Mouse (Mus musculus): ENCODE data around the gene Vstm5. TPM values are rescaled to one million over a fixed set of nuclear protein-coding genes. Genes with fewer than 3 reads are reported as not detected.
"Not testable (repeated sequence)": the region's sequence is repeated elsewhere in the genome, so short reads cannot be mapped to it uniquely, and the experiment has no call there.

Vstm5 gene
- polyA plus RNA-seq (2014; fragmentation: Nextera tagmentation; extraction: Ambion mirVana): 1.9 and 2.0 TPM in 2 replicates

- ATAC-seq (ENCODE audit: low FRiP score) (peak; percentile 89), DNase-seq (ENCODE audit: low spot score, missing footprints) (peak; percentile 96)
- peak within 1 kb of the TSS; percentile 40 for H3K4me3 ChIP-seq (ENCODE audit: low read depth, low read length)
- 0 out of 2 replicates have a peak, but pooled peaks cover 2% of the 10 kb centered on the region for H3K4me1 ChIP-seq (ENCODE audit: control insufficient read depth, insufficient read depth, low read length)
- H3K9me3 ChIP-seq (ENCODE audit: control insufficient read depth, low read length): no peaks in the 10 kb centered on the region
- no peaks in the 10 kb centered on the region for H3K36me3 ChIP-seq (ENCODE audit: control insufficient read depth, insufficient read depth, low read length)
- 5% methylated on average over 35 of the region's 35 CpGs for WGBS
- H3K4me2 ChIP-seq: peak within 1 kb of the TSS; percentile 78
- peak within 1 kb of the TSS; percentile 68 for H3K9ac ChIP-seq (ENCODE audit: low read length)
- H3K27me3 ChIP-seq (ENCODE audit: control insufficient read depth, insufficient read depth, low read length): no peaks in the 10 kb centered on the region
- H3K27ac ChIP-seq (ENCODE audit: low read depth, low read length): no peak within 1 kb of the TSS
Measured at GRCm38 (mm10) chr9:15239042-15239925, at the start of gene Vstm5. Vstm5 (plus strand) TSS chr9:15239045.

GRCm38 (mm10) chr9:15194806-15195205 lies 44.0 kb upstream of the Vstm5 start:
- ATAC-seq (ENCODE audit: low FRiP score); DNase-seq (ENCODE audit: low spot score, missing footprints): not testable (repeated sequence)
- WGBS: 88% methylated on average over 10 of the region's 10 CpGs

GRCm38 (mm10) chr9:15206631-15207030 lies 32.2 kb upstream of the Vstm5 start:
- Histone ChIP-seq H3K36me3 (ENCODE audit: control insufficient read depth, insufficient read depth, low read length) (no peaks in the 10 kb centered on the region), H3K4me2 (no peak overlapping the region), H3K27me3 (ENCODE audit: control insufficient read depth, insufficient read depth, low read length) (no peaks in the 10 kb centered on the region), H3K4me3 (ENCODE audit: low read depth, low read length) (no peak overlapping the region), H3K27ac (ENCODE audit: low read depth, low read length) (no peak overlapping the region), H3K4me1 (ENCODE audit: control insufficient read depth, insufficient read depth, low read length) (no peaks in the 10 kb centered on the region), H3K9me3 (ENCODE audit: control insufficient read depth, low read length) (no peaks in the 10 kb centered on the region), H3K9ac (ENCODE audit: low read length) (no peak overlapping the region)
- ATAC-seq (ENCODE audit: low FRiP score) (no peak), DNase-seq (ENCODE audit: low spot score, missing footprints) (no peak)
- WGBS: 88% methylated on average over 4 of the region's 4 CpGs

More at GRCm38 (mm10) chr9:15194806-15195205, 44.0 kb upstream of the Vstm5 start:
- H3K4me1 ChIP-seq (ENCODE audit: control insufficient read depth, insufficient read depth, low read length); H3K4me2 ChIP-seq; H3K27me3 ChIP-seq (ENCODE audit: control insufficient read depth, insufficient read depth, low read length); H3K9ac ChIP-seq (ENCODE audit: low read length); H3K36me3 ChIP-seq (ENCODE audit: control insufficient read depth, insufficient read depth, low read length); H3K4me3 ChIP-seq (ENCODE audit: low read depth, low read length); H3K9me3 ChIP-seq (ENCODE audit: control insufficient read depth, low read length); H3K27ac ChIP-seq (ENCODE audit: low read depth, low read length): not testable (repeated sequence)

- DNase-seq (ENCODE audit: low spot score, missing footprints): no peak
- no peaks in the 10 kb centered on the region for H3K36me3 ChIP-seq (ENCODE audit: control insufficient read depth, insufficient read depth, low read length)
- H3K27me3 ChIP-seq (ENCODE audit: control insufficient read depth, insufficient read depth, low read length): no peaks in the 10 kb centered on the region
- ATAC-seq (ENCODE audit: low FRiP score): no peak
- H3K9me3 ChIP-seq (ENCODE audit: control insufficient read depth, low read length): no peaks in the 10 kb centered on the region
- H3K4me3 ChIP-seq (ENCODE audit: low read depth, low read length): no peak overlapping the region
- H3K4me1 ChIP-seq (ENCODE audit: control insufficient read depth, insufficient read depth, low read length): no peaks in the 10 kb centered on the region
- H3K9ac ChIP-seq (ENCODE audit: low read length): no peak overlapping the region
- no peak overlapping the region for H3K27ac ChIP-seq (ENCODE audit: low read depth, low read length)
- 71% methylated on average over 2 of the region's 2 CpGs for WGBS
- H3K4me2 ChIP-seq: no peak overlapping the region
Measured at GRCm38 (mm10) chr9:15209320-15209719, 29.5 kb upstream of the Vstm5 start.

- Histone ChIP-seq H3K4me2 (no peak overlapping the region), H3K9ac (ENCODE audit: low read length) (no peak overlapping the region), H3K36me3 (ENCODE audit: control insufficient read depth, insufficient read depth, low read length) (no peaks in the 10 kb centered on the region), H3K4me1 (ENCODE audit: control insufficient read depth, insufficient read depth, low read length) (no peaks in the 10 kb centered on the region), H3K27ac (ENCODE audit: low read depth, low read length) (no peak overlapping the region), H3K27me3 (ENCODE audit: control insufficient read depth, insufficient read depth, low read length) (no peaks in the 10 kb centered on the region), H3K4me3 (ENCODE audit: low read depth, low read length) (no peak overlapping the region), H3K9me3 (ENCODE audit: control insufficient read depth, low read length) (no peaks in the 10 kb centered on the region)
- DNase-seq (ENCODE audit: low spot score, missing footprints) (no peak), ATAC-seq (ENCODE audit: low FRiP score) (no peak)
- 82% methylated on average over 3 of the region's 3 CpGs for WGBS
Measured at GRCm38 (mm10) chr9:15211876-15212275, 27.0 kb upstream of the Vstm5 start.

GRCm38 (mm10) chr9:15213695-15214094 lies 25.1 kb upstream of the Vstm5 start:
- DNase-seq (ENCODE audit: low spot score, missing footprints) (no peak), ATAC-seq (ENCODE audit: low FRiP score) (no peak)
- H3K4me3 ChIP-seq (ENCODE audit: low read depth, low read length): no peak overlapping the region
- H3K9me3 ChIP-seq (ENCODE audit: control insufficient read depth, low read length): no peaks in the 10 kb centered on the region
- H3K4me1 ChIP-seq (ENCODE audit: control insufficient read depth, insufficient read depth, low read length): no peaks in the 10 kb centered on the region
- no peaks in the 10 kb centered on the region for H3K36me3 ChIP-seq (ENCODE audit: control insufficient read depth, insufficient read depth, low read length)
- no peaks in the 10 kb centered on the region for H3K27me3 ChIP-seq (ENCODE audit: control insufficient read depth, insufficient read depth, low read length)
- 92% methylated on average over 1 of the region's 1 CpGs for WGBS
- H3K4me2 ChIP-seq: no peak overlapping the region
- H3K9ac ChIP-seq (ENCODE audit: low read length): no peak overlapping the region
- no peak overlapping the region for H3K27ac ChIP-seq (ENCODE audit: low read depth, low read length)

- WGBS: 42% methylated on average over 2 of the region's 2 CpGs
- no peak for ATAC-seq (ENCODE audit: low FRiP score)
- DNase-seq (ENCODE audit: low spot score, missing footprints): no peak
- H3K4me3 ChIP-seq (ENCODE audit: low read depth, low read length): no peak overlapping the region
- no peaks in the 10 kb centered on the region for H3K36me3 ChIP-seq (ENCODE audit: control insufficient read depth, insufficient read depth, low read length)
- H3K9ac ChIP-seq (ENCODE audit: low read length): no peak overlapping the region
- H3K27me3 ChIP-seq (ENCODE audit: control insufficient read depth, insufficient read depth, low read length): no peaks in the 10 kb centered on the region
- no peaks in the 10 kb centered on the region for H3K4me1 ChIP-seq (ENCODE audit: control insufficient read depth, insufficient read depth, low read length)
- no peaks in the 10 kb centered on the region for H3K9me3 ChIP-seq (ENCODE audit: control insufficient read depth, low read length)
- H3K4me2 ChIP-seq: no peak overlapping the region
- H3K27ac ChIP-seq (ENCODE audit: low read depth, low read length): no peak overlapping the region
Measured at GRCm38 (mm10) chr9:15224912-15225311, 13.9 kb upstream of the Vstm5 start.

- Histone ChIP-seq H3K9ac (ENCODE audit: low read length) (no peak overlapping the region), H3K4me3 (ENCODE audit: low read depth, low read length) (no peak overlapping the region), H3K36me3 (ENCODE audit: control insufficient read depth, insufficient read depth, low read length) (no peaks in the 10 kb centered on the region), H3K9me3 (ENCODE audit: control insufficient read depth, low read length) (no peaks in the 10 kb centered on the region; the same call in 1 of the 2 replicates), H3K27ac (ENCODE audit: low read depth, low read length) (no peak overlapping the region), H3K4me2 (no peak overlapping the region), H3K27me3 (ENCODE audit: control insufficient read depth, insufficient read depth, low read length) (no peaks in the 10 kb centered on the region), H3K4me1 (ENCODE audit: control insufficient read depth, insufficient read depth, low read length) (no peaks in the 10 kb centered on the region)
- ATAC-seq (ENCODE audit: low FRiP score) (no peak), DNase-seq (ENCODE audit: low spot score, missing footprints) (no peak)
- WGBS: 89% methylated on average over 3 of the region's 3 CpGs
Measured at GRCm38 (mm10) chr9:15232445-15232844, 6.4 kb upstream of the Vstm5 start.

DNA sequence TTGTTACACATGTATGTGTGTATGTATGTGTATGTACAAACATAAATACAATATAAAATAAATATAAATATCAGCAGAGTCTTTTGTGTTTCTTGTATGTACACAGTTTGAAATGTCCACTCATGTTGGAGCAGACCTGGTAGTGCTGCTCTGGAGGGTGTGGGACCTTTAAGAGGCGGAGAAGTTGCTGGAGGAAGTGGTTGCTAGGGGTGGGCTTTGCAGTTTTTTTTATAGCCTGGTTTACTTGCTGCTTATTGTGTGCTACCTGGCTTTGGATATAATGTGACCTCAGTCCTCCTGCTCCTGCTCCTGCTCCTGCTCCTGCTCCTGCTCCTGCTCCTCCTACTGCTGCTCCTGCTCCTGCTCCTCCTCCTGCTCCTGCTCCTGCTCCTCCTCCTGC lies 5.2 kb upstream of the Vstm5 start:
- no peak overlapping the region for H3K9ac ChIP-seq (ENCODE audit: low read length)
- no peak overlapping the region for H3K4me3 ChIP-seq (ENCODE audit: low read depth, low read length)
- 85% methylated on average over 1 of the region's 1 CpGs for WGBS
- DNase-seq (ENCODE audit: low spot score, missing footprints) (no peak), ATAC-seq (ENCODE audit: low FRiP score) (no peak)
- H3K4me2 ChIP-seq: no peak overlapping the region
- no peak overlapping the region for H3K27ac ChIP-seq (ENCODE audit: low read depth, low read length)
- H3K9me3 ChIP-seq (ENCODE audit: control insufficient read depth, low read length): no peaks in the 10 kb centered on the region; the same call in 1 of the 2 replicates
- no peaks in the 10 kb centered on the region for H3K4me1 ChIP-seq (ENCODE audit: control insufficient read depth, insufficient read depth, low read length)
- no peaks in the 10 kb centered on the region for H3K27me3 ChIP-seq (ENCODE audit: control insufficient read depth, insufficient read depth, low read length)
- no peaks in the 10 kb centered on the region for H3K36me3 ChIP-seq (ENCODE audit: control insufficient read depth, insufficient read depth, low read length)
